23 mouse cellular contexts compared by ENCODE assay signal in genomic region chr6:137318242-137318861, GRCm38 (mm10).
DNase-seq lines count a peak whose midpoint lies in the region; ATAC-seq and TF ChIP-seq lines count a peak whose summit lies in the region.
"Had no signal": no experiment of that assay in that cellular context is flagged by ENCODE, and none has a peak within 500 bp of the region (broad histone marks: within the 10 kb centered on the region; RNA-seq: fewer than 3 reads in every experiment).

No protein-coding gene starts in this region.

- no peaks in the 10 kb centered on the region for H3K27me3 ChIP-seq in forebrain, embryonic 14.5 days (replicated peaks; ENCODE audit: control insufficient read depth, insufficient read depth, low read length)
- H3K27me3 ChIP-seq in forebrain, embryonic 11.5 days (ENCODE audit: control insufficient read depth, insufficient read depth, low read length): no peaks in the 10 kb centered on the region
- H3K27me3 ChIP-seq in heart, embryonic 16.5 days (ENCODE audit: control insufficient read depth, insufficient read depth, low read length): no peaks in the 10 kb centered on the region
- H3K27me3 ChIP-seq in liver, embryonic 14.5 days (ENCODE audit: control insufficient read depth, insufficient read depth, low read length): no peaks in the 10 kb centered on the region
- no peaks in the 10 kb centered on the region for H3K27me3 ChIP-seq in liver, postnatal 0 days (ENCODE audit: insufficient read depth, low read length)
- no peaks in the 10 kb centered on the region for H3K27me3 ChIP-seq in hindbrain, embryonic 10.5 days (ENCODE audit: insufficient read depth, poor library complexity, severe bottlenecking)
- H3K27me3 ChIP-seq: hindbrain, embryonic 12.5 days; kidney, embryonic 15.5 days; lung, embryonic 15.5 days; midbrain, embryonic 15.5 days; neural tube, embryonic 15.5 days; Patski had no signal

- TF ChIP-seq CTCF in liver, embryonic 14.5 days (IDR thresholded peaks at IDR 0.05; ENCODE audit: low read depth): no peak
- TF ChIP-seq CTCF in liver, postnatal 0 days (IDR thresholded peaks at IDR 0.05; ENCODE audit: low read depth): no peak

- no peaks in the 10 kb centered on the region for H3K4me1 ChIP-seq in forebrain, embryonic 14.5 days (ENCODE audit: control insufficient read depth, insufficient read depth, low read length)
- H3K4me1 ChIP-seq in forebrain, embryonic 11.5 days (replicated peaks; ENCODE audit: control insufficient read depth, insufficient read depth, low read length): no peaks in the 10 kb centered on the region
- H3K4me1 ChIP-seq in heart, embryonic 16.5 days (ENCODE audit: control insufficient read depth, insufficient read depth, low read length): peaks cover 27% of the 10 kb centered on the region
- H3K4me1 ChIP-seq in liver, embryonic 14.5 days (replicated peaks; ENCODE audit: control insufficient read depth in 2 of 2, insufficient read depth in 2 of 2, low read length in 1 of 2): peaks cover 16 to 29% of the 10 kb centered on the region in 2 experiments
- H3K4me1 ChIP-seq in liver, postnatal 0 days (ENCODE audit: insufficient read depth): peaks cover 25% of the 10 kb centered on the region
- no peaks in the 10 kb centered on the region for H3K4me1 ChIP-seq in hindbrain, embryonic 10.5 days (replicated peaks)

- ATAC-seq in forebrain, embryonic 14.5 days: peak; percentile 55; the same call in 1 of the 2 replicates
- no peak for ATAC-seq in forebrain, embryonic 11.5 days (replicated peaks; ENCODE audit: low FRiP score)
- no peak for ATAC-seq in heart, embryonic 16.5 days (replicated peaks; ENCODE audit: extremely low read depth, insufficient read depth, low FRiP score)
- ATAC-seq in liver, embryonic 14.5 days (ENCODE audit: insufficient read depth): no peak
- no peak for ATAC-seq in liver, postnatal 0 days
- ATAC-seq: midbrain, embryonic 15.5 days; Patski had no signal

- intact Hi-C loops in heart, postnatal 14 days (cut with DNase I): no loop called here

- no peak overlapping the region for H3K4me3 ChIP-seq in forebrain, embryonic 14.5 days (ENCODE audit: low read depth, low read length)
- no peak overlapping the region for H3K4me3 ChIP-seq in forebrain, embryonic 11.5 days (ENCODE audit: low read depth, low read length)
- H3K4me3 ChIP-seq in heart, embryonic 16.5 days (ENCODE audit: low read length): no peak overlapping the region
- no peak overlapping the region for H3K4me3 ChIP-seq in liver, embryonic 14.5 days (ENCODE audit: insufficient read depth in 1 of 2, low read depth in 2 of 2, low read length in 2 of 2)
- H3K4me3 ChIP-seq in liver, postnatal 0 days (ENCODE audit: low read depth, low read length): no peak overlapping the region
- H3K4me3 ChIP-seq in hindbrain, embryonic 10.5 days: no peak overlapping the region
- H3K4me3 ChIP-seq: hindbrain, embryonic 12.5 days; kidney, embryonic 15.5 days; lung, embryonic 15.5 days; midbrain, embryonic 10.5 days; midbrain, embryonic 15.5 days; neural tube, embryonic 15.5 days had no signal

- DNase-seq in forebrain, embryonic 14.5 days (ENCODE audit: low spot score): peak; percentile 57
- DNase-seq in forebrain, embryonic 11.5 days (ENCODE audit: low spot score): no peak
- DNase-seq in heart, postnatal 14 days: no peak
- no peak for DNase-seq in liver, embryonic 14.5 days (ENCODE audit: low read depth in 3 of 3, low spot score in 3 of 3)
- DNase-seq in liver: no peak
- no peak for DNase-seq in liver, postnatal 0 days
- no peak for DNase-seq in hindbrain, embryonic 10.5 days (ENCODE audit: low spot score)
- DNase-seq: adrenal gland, postnatal 10 days; cerebellum, adult 11 months; cerebellum, adult 9-10 months; cerebellum, postnatal 36 days; kidney, adult 18-20 months; right cerebral cortex, postnatal 25 days; thymus, postnatal 14 days had no signal

- no peak overlapping the region for H3K9ac ChIP-seq in forebrain, embryonic 14.5 days (ENCODE audit: low read length)
- no peak overlapping the region for H3K9ac ChIP-seq in forebrain, embryonic 11.5 days (ENCODE audit: low read length)
- H3K9ac ChIP-seq in heart, embryonic 16.5 days (ENCODE audit: low read length): no peak overlapping the region
- H3K9ac ChIP-seq in liver, embryonic 14.5 days (replicated peaks): no peak overlapping the region
- no peak overlapping the region for H3K9ac ChIP-seq in liver, postnatal 0 days (replicated peaks)
- H3K9ac ChIP-seq: hindbrain, embryonic 12.5 days; kidney, embryonic 15.5 days; lung, embryonic 15.5 days; midbrain, embryonic 15.5 days; neural tube, embryonic 15.5 days had no signal

- 77% methylated on average over 12 of the region's 12 CpGs for WGBS in forebrain, embryonic 14.5 days
- 90% methylated on average over 12 of the region's 12 CpGs for WGBS in forebrain, embryonic 11.5 days
- 82% methylated on average over 12 of the region's 12 CpGs for WGBS in heart, embryonic 16.5 days
- WGBS in liver, embryonic 14.5 days (ENCODE audit: insufficient replicate concordance): 79% methylated on average over 12 of the region's 12 CpGs
- WGBS in liver, postnatal 0 days (ENCODE audit: insufficient replicate concordance): 88% methylated on average over 12 of the region's 12 CpGs
- WGBS in hindbrain, embryonic 10.5 days: 92% methylated on average over 12 of the region's 12 CpGs

- H3K9me3 ChIP-seq in forebrain, embryonic 14.5 days (replicated peaks; ENCODE audit: control insufficient read depth, low read length): no peaks in the 10 kb centered on the region
- H3K9me3 ChIP-seq in forebrain, embryonic 11.5 days (ENCODE audit: control insufficient read depth, low read length): no peaks in the 10 kb centered on the region
- H3K9me3 ChIP-seq in heart, embryonic 16.5 days (replicated peaks; ENCODE audit: control insufficient read depth, low read length): no peaks in the 10 kb centered on the region
- H3K9me3 ChIP-seq in liver, embryonic 14.5 days (ENCODE audit: control insufficient read depth, low read length): no peaks in the 10 kb centered on the region
- no peaks in the 10 kb centered on the region for H3K9me3 ChIP-seq in liver, postnatal 0 days (ENCODE audit: low read length)
- H3K9me3 ChIP-seq in hindbrain, embryonic 10.5 days: no peaks in the 10 kb centered on the region
- H3K9me3 ChIP-seq: hindbrain, embryonic 12.5 days; kidney, embryonic 15.5 days; lung, embryonic 15.5 days; midbrain, embryonic 10.5 days; midbrain, embryonic 15.5 days; neural tube, embryonic 15.5 days had no signal

- H3K36me3 ChIP-seq in forebrain, embryonic 14.5 days (ENCODE audit: control insufficient read depth, insufficient read depth, low read length): no peaks in the 10 kb centered on the region
- no peaks in the 10 kb centered on the region for H3K36me3 ChIP-seq in forebrain, embryonic 11.5 days (ENCODE audit: control insufficient read depth, insufficient read depth, low read length)
- H3K36me3 ChIP-seq in heart, embryonic 16.5 days (ENCODE audit: control insufficient read depth, insufficient read depth): no peaks in the 10 kb centered on the region
- H3K36me3 ChIP-seq in liver, embryonic 14.5 days (replicated peaks; ENCODE audit: control insufficient read depth, insufficient read depth, low read depth): no peaks in the 10 kb centered on the region
- no peaks in the 10 kb centered on the region for H3K36me3 ChIP-seq in liver, postnatal 0 days (replicated peaks; ENCODE audit: insufficient read depth, low read length)
- H3K36me3 ChIP-seq in hindbrain, embryonic 10.5 days: no peaks in the 10 kb centered on the region
- H3K36me3 ChIP-seq: G1E; hindbrain, embryonic 12.5 days; kidney, embryonic 15.5 days; lung, embryonic 15.5 days; midbrain, embryonic 10.5 days; midbrain, embryonic 15.5 days; neural tube, embryonic 15.5 days had no signal

- TF ChIP-seq EP300 in liver, embryonic 14.5 days (IDR thresholded peaks at IDR 0.05; ENCODE audit: low read depth): no peak
- no peak for TF ChIP-seq EP300 in liver, postnatal 0 days (IDR thresholded peaks at IDR 0.05; ENCODE audit: low read depth)

- H3K4me2 ChIP-seq in forebrain, embryonic 14.5 days (ENCODE audit: low read length): no peak overlapping the region
- H3K4me2 ChIP-seq in forebrain, embryonic 11.5 days (ENCODE audit: low read depth, low read length, severe bottlenecking): no peak overlapping the region
- H3K4me2 ChIP-seq in heart, embryonic 16.5 days (ENCODE audit: low read depth, low read length): no peak overlapping the region
- H3K4me2 ChIP-seq in liver, embryonic 14.5 days (ENCODE audit: low read depth): no peak overlapping the region
- H3K4me2 ChIP-seq in liver, postnatal 0 days (ENCODE audit: low read depth, low read length): no peak overlapping the region
- H3K4me2 ChIP-seq: hindbrain, embryonic 12.5 days; kidney, embryonic 15.5 days; lung, embryonic 15.5 days; midbrain, embryonic 15.5 days; neural tube, embryonic 15.5 days had no signal

- H3K27ac ChIP-seq in forebrain, embryonic 14.5 days (ENCODE audit: low read depth, low read length): no peak overlapping the region
- no peak overlapping the region for H3K27ac ChIP-seq in forebrain, embryonic 11.5 days (ENCODE audit: low read depth, low read length)
- H3K27ac ChIP-seq in heart, embryonic 16.5 days (ENCODE audit: low read length): peak overlapping the region; percentile 63; the same call in 1 of the 2 replicates
- H3K27ac ChIP-seq in liver, embryonic 14.5 days: peak overlapping the region; percentile 54; the same call in 1 of the 2 replicates
- H3K27ac ChIP-seq in liver, postnatal 0 days (ENCODE audit: low read depth): peak overlapping the region; percentile 45; the same call in 1 of the 2 replicates
- H3K27ac ChIP-seq in hindbrain, embryonic 10.5 days: no peak overlapping the region
- H3K27ac ChIP-seq: hindbrain, embryonic 12.5 days; kidney, embryonic 15.5 days; lung, embryonic 15.5 days; midbrain, embryonic 10.5 days; midbrain, embryonic 15.5 days; neural tube, embryonic 15.5 days had no signal

Comparison
In these comparisons a context has a peak if more than half of its experiments do, and no peak if none do; other contexts are left out.
1. H3K27ac ChIP-seq: peak in heart, embryonic 16.5 days (single experiment), liver, embryonic 14.5 days (single experiment) and liver, postnatal 0 days (single experiment); none in forebrain, embryonic 14.5 days (single experiment), forebrain, embryonic 11.5 days (single experiment) and hindbrain, embryonic 10.5 days (single experiment).